Mouse (Mus musculus) kidney, adult 2 months (tissue): ENCODE measurements around the gene Fblim1. TPM values are rescaled to one million over a fixed set of nuclear protein-coding genes. Genes with fewer than 3 reads are reported as not detected.
A peak's percentile ranks its signal among the peaks of the same experiment; 100 is the strongest.

Experiments
- DNase-seq: peaks from one replicate; pipeline ENCODE4 v3.0.0; 2021
- H3K27ac ChIP-seq: fragments of 200-500 bp; 2 replicates; pipeline ENCODE4 v1.5.1; 2012; ENCODE audit warnings: low read depth, low read length, control low read depth, inconsistent platforms; ENCODE audit not compliant: insufficient read depth
- H3K27me3 ChIP-seq: fragments of 200-500 bp; replicated peaks from 2 replicates; pipeline ENCODE4 v1.6.1; 2012; ENCODE audit warnings: mild to moderate bottlenecking, moderate library complexity, low read length, inconsistent platforms; ENCODE audit not compliant: control insufficient read depth, insufficient read depth
- H3K36me3 ChIP-seq: fragments of 200-500 bp; 2 replicates; pipeline ENCODE4 v1.6.1; 2012; ENCODE audit warnings: mild to moderate bottlenecking, moderate library complexity, low read length, inconsistent platforms; ENCODE audit not compliant: control insufficient read depth, insufficient read depth
- H3K4me1 ChIP-seq: fragments of 200-500 bp; 2 replicates; pipeline ENCODE4 v1.6.1; 2011; ENCODE audit warnings: low read length; ENCODE audit not compliant: control insufficient read depth, insufficient read depth
- H3K4me3 ChIP-seq: fragments of 200-500 bp; 2 replicates; pipeline ENCODE4 v1.5.1; 2011; ENCODE audit warnings: mild to moderate bottlenecking, low read depth, low read length, control low read depth; ENCODE audit not compliant: insufficient read depth
- CTCF ChIP-seq: fragments of 200-500 bp; conservative IDR thresholded peaks from 2 replicates; pipeline ENCODE4 v1.5.1; 2011; ENCODE audit warnings: low read depth, mild to moderate bottlenecking, control low read depth, low read length, moderate library complexity, mixed read lengths; ENCODE audit not compliant: insufficient read depth, insufficient read length
- POLR2A ChIP-seq: fragments of 200-500 bp; IDR thresholded peaks from one replicate; pipeline ENCODE4 v1.6.1; 2011; ENCODE audit warnings: low read depth, low read length, control low read depth
- WGBS: fragments of 180-500 bp; shearing (Covaris S2); methylation state at CpG from one replicate; pipeline ENCODE4 v1.1.7; 2018; 5-methylcytosine and 5-hydroxymethylcytosine counted together
- polyA plus RNA-seq: library from polyadenylated mRNA; depleted of rRNA; stranded (reverse); fragments of >200 nt; gene quantifications from 2 replicates; pipeline ENCODE4 v1.2.3, GENCODE M21; 2012

Gene Fblim1
- polyA plus RNA-seq, 1 experiment, result 10.2 TPM

DNA sequence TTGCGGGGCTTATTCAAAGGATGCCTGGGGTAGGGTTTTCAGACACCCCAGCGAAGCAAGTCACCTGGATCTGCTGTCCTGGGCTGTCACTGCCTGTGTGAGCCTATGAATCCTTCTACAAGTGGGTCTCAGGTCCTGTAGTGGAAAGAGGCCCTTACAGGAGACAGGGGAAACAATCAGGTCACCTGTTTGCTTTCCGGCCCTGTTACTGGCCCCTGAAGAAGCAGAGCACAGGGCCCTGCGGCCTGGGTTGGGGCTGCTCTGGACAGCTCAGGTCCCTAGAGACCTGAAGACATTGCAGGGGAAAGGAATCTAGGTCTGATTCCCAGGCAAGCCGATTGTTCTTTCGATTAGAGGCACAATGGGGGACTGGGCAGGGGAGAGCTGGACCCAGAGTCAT is 5.5 kb downstream of the Fblim1 start:
- Histone ChIP-seq H3K36me3 (no peaks in the 10 kb centered on the region), H3K4me1 (peaks cover 27% of the 10 kb centered on the region), H3K4me3 (no peak overlapping the region), H3K27me3 (no peaks in the 10 kb centered on the region; the same call in 1 of the 2 replicates), H3K27ac (no peak overlapping the region)
- WGBS, result 70% methylated on average over 6 of the region's 6 CpGs
- no peak for DNase-seq
- TF ChIP-seq CTCF (no peak), POLR2A (no peak)

DNA sequence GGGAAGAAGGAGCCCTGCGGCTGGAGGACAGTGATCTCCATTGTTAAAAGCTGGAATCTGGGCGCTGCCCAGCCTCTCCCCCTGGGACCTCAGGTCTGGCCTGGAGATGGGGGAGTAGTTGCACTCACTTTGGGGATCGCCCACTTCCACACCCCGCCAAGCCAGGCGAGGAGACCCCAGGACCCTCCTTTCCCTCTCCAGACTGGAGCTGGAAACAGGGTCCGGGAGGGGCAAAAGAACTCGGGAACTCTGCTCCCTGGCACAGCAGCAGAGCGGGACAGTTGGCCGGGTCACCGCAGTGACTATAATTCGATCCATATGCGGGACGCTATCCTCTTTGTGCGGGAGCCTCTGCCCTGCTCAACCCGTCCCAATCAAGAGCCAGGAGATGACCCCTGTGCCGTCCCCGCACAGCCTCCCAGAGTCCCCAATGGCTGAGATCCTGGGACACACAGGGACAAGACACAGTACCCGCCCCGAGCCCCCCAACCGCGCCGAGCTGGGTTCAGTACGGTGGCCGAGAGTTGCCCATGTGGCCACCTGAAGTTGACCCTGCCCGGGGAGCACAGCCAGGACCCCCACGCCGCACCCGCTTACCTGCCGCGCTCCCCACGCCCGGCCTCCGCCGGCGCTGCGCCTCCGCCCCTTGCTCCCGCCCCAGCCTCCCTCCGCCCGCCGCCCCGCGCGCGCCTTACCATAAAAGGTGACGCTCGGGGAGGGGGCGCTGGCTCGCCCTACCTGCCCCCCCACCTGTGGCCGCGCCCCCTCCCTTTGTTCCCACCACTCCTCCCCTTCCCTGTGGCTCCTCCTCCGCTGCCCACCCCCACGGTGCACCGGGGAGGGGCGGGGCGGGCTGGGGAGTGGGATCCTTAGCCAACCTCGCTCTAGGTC is 6.4 kb downstream of the Fblim1 start:
- WGBS, result 3% methylated on average over 57 of the region's 57 CpGs
- peaks cover 20% of the 10 kb centered on the region for H3K4me1 ChIP-seq
- TF ChIP-seq POLR2A, result no peak
- TF ChIP-seq CTCF, result no peak
- H3K27ac ChIP-seq, result peak overlapping the region; percentile 53
- DNase-seq, result no peak
- H3K4me3 ChIP-seq, result peak overlapping the region; percentile 52
- H3K27me3 ChIP-seq, result no peaks in the 10 kb centered on the region; the same call in 1 of the 2 replicates
- no peaks in the 10 kb centered on the region for H3K36me3 ChIP-seq

DNA sequence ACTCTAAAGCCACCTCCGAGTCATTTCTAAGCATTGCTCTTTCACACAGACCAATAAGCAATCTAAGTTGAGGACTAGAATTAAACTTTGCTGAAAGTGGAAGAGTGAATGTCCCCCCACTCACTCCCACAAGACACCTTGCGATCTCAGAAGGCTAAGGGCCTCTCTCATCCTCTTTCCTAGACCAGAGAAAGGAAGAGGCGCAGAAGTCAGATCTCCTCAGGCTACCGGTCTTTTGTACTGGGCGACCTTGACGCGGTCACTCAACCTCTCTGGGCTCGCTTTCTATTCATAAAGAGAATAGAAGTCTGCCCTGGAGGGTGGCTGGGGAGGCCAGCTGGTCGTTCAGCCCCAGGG is 7.0 kb downstream of the Fblim1 start:
- peak overlapping the region; percentile 53 for H3K27ac ChIP-seq
- peak overlapping the region; percentile 52 for H3K4me3 ChIP-seq
- H3K36me3 ChIP-seq, result no peaks in the 10 kb centered on the region
- DNase-seq, result no peak
- H3K4me1 ChIP-seq, result peaks cover 13% of the 10 kb centered on the region
- WGBS, result 14% methylated on average over 9 of the region's 9 CpGs
- H3K27me3 ChIP-seq, result no peaks in the 10 kb centered on the region; the same call in 1 of the 2 replicates
- TF ChIP-seq POLR2A (no peak), CTCF (no peak)

DNA sequence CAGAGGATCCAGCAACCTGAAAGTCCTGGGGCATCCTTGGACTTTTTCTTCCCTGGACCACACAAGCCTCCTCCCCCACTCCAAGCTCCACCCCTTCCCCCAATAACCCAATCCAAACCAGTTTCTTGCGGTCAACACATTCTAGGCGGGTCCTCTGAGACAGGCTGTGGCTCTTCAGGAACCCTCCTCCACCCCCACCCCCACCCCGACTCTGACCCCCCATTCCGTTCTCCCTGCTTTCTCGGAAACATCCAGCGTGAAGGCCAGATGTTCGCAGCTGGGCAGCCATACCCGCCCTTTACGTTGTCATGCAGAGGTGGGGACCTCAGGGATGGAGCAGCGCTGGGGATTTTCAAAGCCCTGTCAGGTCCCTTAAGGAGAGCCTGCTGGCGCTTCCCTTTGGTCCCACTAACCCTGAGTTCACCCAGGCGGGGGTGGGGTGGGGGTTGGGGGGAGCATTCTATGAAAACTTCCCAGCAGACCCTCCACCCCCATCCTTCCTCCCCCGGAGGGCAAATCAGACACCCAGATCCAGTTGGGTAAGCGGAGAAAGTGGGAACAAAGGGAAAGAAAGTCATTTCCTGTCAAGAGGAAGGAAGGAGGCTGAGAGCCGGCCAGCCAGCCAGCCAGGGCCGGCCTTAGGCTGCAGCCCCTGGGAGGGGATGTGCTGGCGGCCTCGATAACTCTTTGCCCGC is 7.5 kb downstream of the Fblim1 start:
- peak overlapping the region; percentile 53 for H3K27ac ChIP-seq
- H3K4me3 ChIP-seq, result peak overlapping the region; percentile 52
- peaks cover 12% of the 10 kb centered on the region for H3K4me1 ChIP-seq
- no peaks in the 10 kb centered on the region for H3K36me3 ChIP-seq
- H3K27me3 ChIP-seq, result no peaks in the 10 kb centered on the region; the same call in 1 of the 2 replicates
- TF ChIP-seq CTCF, result no peak
- TF ChIP-seq POLR2A, result peak; percentile 14
- peak; percentile 58 for DNase-seq
- WGBS, result 19% methylated on average over 19 of the region's 19 CpGs

DNA sequence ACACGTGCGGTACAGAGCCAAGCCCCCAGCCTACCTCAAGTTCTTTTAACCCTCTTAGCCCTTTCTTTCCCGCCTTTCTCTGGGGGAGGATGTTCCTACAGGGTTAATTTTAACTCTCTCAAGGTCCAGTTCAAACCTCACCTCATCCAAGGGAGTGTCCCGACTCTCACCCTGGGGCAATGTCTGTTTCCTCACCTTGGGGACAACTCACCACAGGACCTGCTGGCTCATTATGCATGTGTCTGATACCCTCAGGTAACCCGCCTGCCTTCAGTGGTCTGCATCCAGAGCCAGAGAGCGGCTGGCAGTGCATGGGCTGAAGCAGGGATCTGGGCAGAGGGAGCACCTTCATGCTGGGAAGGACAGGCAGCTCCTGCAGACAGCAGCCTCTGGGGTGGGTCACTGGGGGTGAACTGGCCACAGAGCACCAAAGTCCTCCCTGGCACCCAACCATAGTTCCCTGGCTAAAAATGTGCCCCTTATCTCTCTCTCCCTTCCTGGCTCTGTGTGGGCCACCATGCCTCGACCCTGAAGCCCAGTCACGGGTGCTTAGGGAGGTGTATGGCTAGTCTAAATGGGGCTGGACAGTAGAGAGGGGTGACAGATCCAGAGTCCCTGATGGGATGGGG is 9.1 kb downstream of the Fblim1 start:
- WGBS, result 84% methylated on average over 8 of the region's 8 CpGs
- no peaks in the 10 kb centered on the region; the same call in 1 of the 2 replicates for H3K27me3 ChIP-seq
- DNase-seq, result no peak
- H3K4me3 ChIP-seq, result no peak overlapping the region
- no peaks in the 10 kb centered on the region for H3K36me3 ChIP-seq
- H3K27ac ChIP-seq, result no peak overlapping the region
- H3K4me1 ChIP-seq, result peaks cover 9% of the 10 kb centered on the region; the same call in 1 of the 2 replicates
- TF ChIP-seq POLR2A, result no peak
- TF ChIP-seq CTCF, result no peak

DNA sequence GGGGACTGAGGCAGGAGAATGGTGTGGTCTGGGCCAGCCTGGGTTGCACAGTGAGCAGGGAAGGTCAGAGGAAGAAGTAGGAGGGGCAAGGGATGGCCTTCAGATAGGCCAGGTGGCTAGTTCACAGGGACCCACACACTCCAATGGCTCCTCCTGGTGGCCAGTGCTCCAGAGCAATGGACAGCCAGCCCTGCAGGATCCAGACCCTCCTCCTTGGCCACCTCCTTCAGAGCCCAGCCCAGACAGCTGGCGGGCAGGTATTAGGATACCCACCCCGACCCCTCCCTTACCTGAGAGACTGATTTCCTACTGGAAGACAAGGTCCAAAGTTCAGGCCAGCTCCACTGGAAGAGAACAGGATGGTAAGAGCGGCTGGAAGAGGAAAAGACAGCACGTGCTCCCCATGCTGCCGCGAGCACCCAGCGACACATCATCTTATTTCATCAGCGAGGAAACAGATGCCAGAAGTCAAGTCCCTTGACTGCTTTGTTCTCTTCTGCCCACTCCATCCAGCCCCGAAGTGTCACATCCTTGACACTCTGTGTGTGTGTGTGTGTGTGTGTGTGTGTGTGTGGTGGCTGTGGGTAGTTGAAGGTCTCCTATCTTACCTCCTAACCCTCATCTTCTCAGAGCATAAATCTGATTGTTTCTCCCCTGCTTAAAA is 10.2 kb downstream of the Fblim1 start:
- Histone ChIP-seq H3K27me3 (no peaks in the 10 kb centered on the region; the same call in 1 of the 2 replicates), H3K4me3 (no peak overlapping the region), H3K4me1 (0 out of 2 replicates have a peak, but pooled peaks cover 4% of the 10 kb centered on the region), H3K36me3 (no peaks in the 10 kb centered on the region), H3K27ac (no peak overlapping the region)
- 44% methylated on average over 9 of the region's 9 CpGs for WGBS
- TF ChIP-seq CTCF, result peak; percentile 56
- no peak for TF ChIP-seq POLR2A
- DNase-seq, result peak; percentile 66
